Mouse (Mus musculus) brain, embryonic 14.5 days (tissue): Measurements from ENCODE around the gene Erc2. TPM values are rescaled to one million over a fixed set of nuclear protein-coding genes. Genes with fewer than 3 reads are reported as not detected.
A peak's percentile ranks its signal among the peaks of the same experiment; 100 is the strongest.

ENCODE experiments used
- DNase-seq: peaks from one replicate; pipeline ENCODE4 v3.0.0-alpha.2; 2011; ENCODE audit warnings: low read depth
- CTCF ChIP-seq: fragments of 200-500 bp; IDR thresholded peaks from 2 replicates; pipeline ENCODE4 v1.5.1; 2012; ENCODE audit warnings: inconsistent platforms, mild to moderate bottlenecking, moderate library complexity, borderline replicate concordance; ENCODE audit not compliant: insufficient read depth, insufficient read length; ENCODE audit errors: extremely low read depth
- POLR2A ChIP-seq: fragments of 200-500 bp; IDR thresholded peaks from 2 replicates; pipeline ENCODE4 v1.6.1; 2012; ENCODE audit warnings: mild to moderate bottlenecking, inconsistent platforms, borderline replicate concordance; ENCODE audit not compliant: poor library complexity, insufficient read depth, insufficient read length, severe bottlenecking; ENCODE audit errors: extremely low read depth
- polyA plus RNA-seq: library from polyadenylated mRNA; depleted of rRNA; stranded (reverse); fragments of >200 nt; gene quantifications from 2 replicates; pipeline ENCODE4 v1.2.3, GENCODE M21; 2012

Gene Erc2
- polyA plus RNA-seq, 1 experiment, result 59.4 TPM

- TF ChIP-seq CTCF, result no peak
- TF ChIP-seq POLR2A, result no peak
- DNase-seq, result no peak
Observed at GRCm38 (mm10) chr14:27731086-27731485, 108.9 kb downstream of the Erc2 start.

DNA sequence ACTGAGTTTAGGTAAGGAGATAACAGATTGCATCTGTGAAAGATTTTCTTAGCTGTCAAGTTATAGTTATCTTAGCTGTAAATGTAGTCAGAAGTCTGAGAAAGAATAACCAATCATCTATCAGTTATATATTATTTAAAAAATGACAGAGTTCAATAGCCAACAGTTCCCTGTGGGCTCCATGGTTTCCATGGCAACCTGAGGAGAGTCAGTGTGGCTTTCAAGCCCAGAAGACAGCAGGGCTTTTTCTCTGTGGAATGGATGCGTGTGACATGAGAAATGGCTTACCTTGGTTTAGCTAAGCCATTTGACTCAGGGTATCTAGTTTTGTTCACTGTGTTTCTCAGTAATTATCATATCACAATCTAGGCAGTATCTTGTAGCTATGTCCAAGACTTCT, 117.2 kb downstream of the Erc2 start:
- peak; percentile 60 for DNase-seq
- TF ChIP-seq CTCF (no peak), POLR2A (no peak)

GRCm38 (mm10) chr14:27741248-27741916, 119.2 kb downstream of the Erc2 start:
- TF ChIP-seq CTCF, result peak; percentile 81; the same call in 1 of the 2 replicates
- TF ChIP-seq POLR2A, result no peak
- peak; percentile 88 for DNase-seq

GRCm38 (mm10) chr14:27754340-27754739, 132.1 kb downstream of the Erc2 start:
- DNase-seq, result no peak
- TF ChIP-seq POLR2A (no peak), CTCF (no peak)

DNA sequence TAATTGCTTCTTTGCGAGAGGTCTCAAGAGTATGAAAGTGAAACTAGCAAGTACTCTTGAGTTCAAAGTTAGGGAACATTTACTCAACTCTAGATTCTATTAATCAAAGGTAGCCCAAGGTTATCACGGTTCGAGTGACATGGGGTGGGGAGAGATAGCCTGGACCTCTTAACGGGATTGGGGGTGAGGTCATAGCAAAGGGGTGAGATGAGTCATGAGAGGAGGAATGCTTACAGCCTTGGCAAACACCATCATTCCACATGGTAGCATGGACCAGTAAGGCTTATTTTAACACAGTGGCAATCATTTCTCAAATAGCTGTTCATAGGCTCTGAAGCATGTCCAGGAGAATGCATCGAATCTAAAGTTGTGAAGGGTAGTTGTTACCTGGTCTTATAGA, 134.7 kb downstream of the Erc2 start:
- no peak for TF ChIP-seq POLR2A
- no peak for TF ChIP-seq CTCF
- no peak for DNase-seq

DNA sequence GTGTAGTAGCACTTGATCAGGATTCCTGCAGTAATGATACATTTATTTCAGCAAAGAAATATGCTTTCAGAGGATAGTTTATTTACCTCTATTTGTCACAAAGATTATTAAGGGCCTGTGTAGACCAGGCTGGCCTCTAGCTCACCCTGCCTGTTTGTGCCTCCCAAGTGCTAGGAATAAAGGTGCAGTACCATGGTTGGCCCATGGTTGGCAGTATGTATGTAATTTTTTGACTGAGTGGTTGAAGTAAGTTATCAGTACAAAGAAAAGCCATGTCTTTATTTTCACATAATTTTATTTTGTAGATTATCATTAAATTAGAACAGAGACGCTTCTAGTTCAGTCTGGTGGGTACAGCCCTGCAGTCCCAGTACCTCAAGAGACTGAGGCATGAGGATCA, 136.0 kb downstream of the Erc2 start:
- TF ChIP-seq CTCF (peak; percentile 36; the same call in 1 of the 2 replicates), POLR2A (no peak)
- DNase-seq, result no peak

DNA sequence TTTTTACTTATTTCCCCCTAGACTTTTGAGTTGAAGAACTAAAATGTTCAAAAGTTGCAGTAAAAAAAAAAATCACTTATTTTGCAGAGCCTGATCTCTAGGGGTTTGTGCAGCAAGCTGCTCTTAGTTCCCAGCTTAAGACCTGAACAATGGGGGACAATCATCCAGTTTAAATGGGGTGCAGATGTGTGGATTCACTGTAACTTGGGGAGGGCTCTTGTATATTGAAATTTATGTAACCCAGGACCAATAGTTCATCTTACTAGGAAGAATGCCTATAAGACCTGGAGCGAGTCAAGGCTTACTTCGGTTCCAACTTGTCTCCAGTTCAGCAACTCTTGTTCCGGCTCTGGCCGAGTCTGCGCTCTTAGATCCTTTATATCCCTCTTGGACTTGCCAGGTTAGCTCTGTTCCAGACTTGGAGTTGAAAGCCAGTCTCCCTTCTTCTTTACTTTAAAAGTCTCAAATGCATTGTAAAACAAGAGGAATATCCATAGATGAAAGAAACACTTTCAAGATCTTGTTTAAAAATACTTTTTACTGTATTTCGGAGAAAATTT, 136.9 kb downstream of the Erc2 start:
- DNase-seq, result no peak
- TF ChIP-seq POLR2A (no peak), CTCF (no peak)

DNA sequence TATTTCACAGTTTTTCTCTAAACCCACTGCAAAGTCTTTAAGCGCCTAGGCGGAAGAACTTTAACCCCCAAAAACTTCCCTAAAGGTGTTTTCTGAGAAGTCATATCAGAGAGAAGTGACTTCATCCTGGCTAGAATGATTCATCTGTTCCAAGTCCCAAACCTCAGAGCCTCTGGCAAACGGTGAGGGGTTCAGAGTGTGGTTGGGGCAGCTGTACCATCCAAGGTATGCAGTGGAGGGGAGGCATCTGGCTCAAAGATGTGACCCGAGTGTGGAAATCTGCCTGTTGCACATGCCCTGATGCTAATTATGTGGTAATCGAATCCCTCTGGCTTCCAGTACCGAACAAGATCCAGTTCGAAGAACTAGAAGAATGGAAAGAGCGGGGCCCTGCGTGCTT, 137.8 kb downstream of the Erc2 start:
- TF ChIP-seq CTCF (no peak), POLR2A (no peak)
- no peak for DNase-seq

- no peak for DNase-seq
- TF ChIP-seq POLR2A, result no peak
- no peak for TF ChIP-seq CTCF
Observed at GRCm38 (mm10) chr14:27775367-27775766, 153.1 kb downstream of the Erc2 start.

GRCm38 (mm10) chr14:27778503-27778902, 156.3 kb downstream of the Erc2 start:
- TF ChIP-seq CTCF, result no peak
- no peak for TF ChIP-seq POLR2A
- peak; percentile 82 for DNase-seq

GRCm38 (mm10) chr14:27778982-27779701, 156.9 kb downstream of the Erc2 start:
- no peak for DNase-seq
- TF ChIP-seq POLR2A (no peak), CTCF (no peak)

DNA sequence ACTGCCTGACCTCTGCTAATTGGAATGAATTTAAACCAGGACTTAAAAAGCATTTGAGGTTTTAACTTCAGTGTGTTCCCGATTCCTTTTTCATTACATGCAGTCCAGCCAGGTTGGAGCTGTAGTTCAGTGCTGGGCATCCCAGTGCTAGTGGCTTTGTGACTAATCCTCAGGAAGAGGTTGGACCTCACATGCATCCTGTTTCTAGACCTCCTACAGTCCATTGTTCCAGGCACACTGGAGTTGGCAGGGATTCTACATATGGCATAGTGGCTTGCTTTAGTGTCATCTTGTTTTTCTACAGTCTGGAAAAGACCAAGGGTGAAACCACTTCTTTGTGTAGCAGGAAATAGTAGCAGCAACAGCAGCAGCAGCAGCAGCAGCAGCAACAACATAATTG, 159.0 kb downstream of the Erc2 start:
- TF ChIP-seq CTCF (no peak), POLR2A (no peak)
- peak; percentile 37 for DNase-seq

DNA sequence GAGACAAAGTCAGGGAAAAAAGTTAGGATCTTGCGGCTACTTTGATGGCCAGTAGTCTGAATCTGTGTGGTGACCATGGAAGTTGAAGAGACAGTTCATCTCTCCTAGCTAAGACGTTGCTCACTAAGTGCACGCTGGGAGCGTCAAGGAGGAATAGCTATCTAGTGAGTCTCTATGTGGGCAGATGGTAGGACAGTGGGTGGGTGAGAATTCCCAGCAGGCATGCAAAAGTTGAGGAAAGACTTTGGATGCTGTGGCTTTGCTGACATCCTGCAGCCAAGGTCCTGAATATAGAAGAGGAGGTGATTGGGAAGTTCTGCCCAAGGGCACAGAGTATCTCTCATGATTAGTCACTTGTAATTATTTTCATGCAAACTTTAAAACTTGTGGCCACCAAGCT, 162.6 kb downstream of the Erc2 start:
- no peak for TF ChIP-seq CTCF
- no peak for TF ChIP-seq POLR2A
- DNase-seq, result no peak

DNA sequence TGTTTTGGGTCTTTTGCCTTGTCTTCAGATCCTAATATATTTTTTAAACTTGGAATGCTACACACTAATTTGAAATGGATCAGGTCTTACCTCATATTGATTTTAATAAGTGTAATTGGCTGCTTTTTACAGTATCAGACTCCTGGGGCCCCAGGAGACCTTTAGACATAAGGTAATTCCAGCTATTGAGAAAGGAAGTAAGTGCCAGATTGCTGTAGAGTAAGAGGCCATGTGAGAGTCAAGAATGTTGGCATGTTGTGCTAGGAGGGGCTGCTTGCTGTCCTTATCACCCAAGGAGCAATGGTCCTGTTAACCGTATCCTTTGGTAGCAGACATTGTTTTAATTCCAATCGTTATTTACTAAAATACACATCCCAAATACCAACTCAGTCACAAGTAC, 163.3 kb downstream of the Erc2 start:
- TF ChIP-seq POLR2A, result no peak
- no peak for TF ChIP-seq CTCF
- DNase-seq, result no peak

- no peak for TF ChIP-seq POLR2A
- no peak for TF ChIP-seq CTCF
- DNase-seq, result no peak
Observed at GRCm38 (mm10) chr14:27789066-27789898, 167.1 kb downstream of the Erc2 start.
